Mouse (Mus musculus): ENCODE measurements around the gene Wdr31. TPM values are rescaled to one million over a fixed set of nuclear protein-coding genes. Genes with fewer than 3 reads are reported as not detected.

Wdr31 gene
- polyA plus RNA-seq, 1 experiment: 14.8 TPM

GRCm38 (mm10) chr4:62454995-62455394 lies 15.7 kb downstream of the Wdr31 start:
- H3K36me3 ChIP-seq (ENCODE audit: control insufficient read depth, insufficient read depth, low read length, poor library complexity, severe bottlenecking): no peaks in the 10 kb centered on the region
- TF ChIP-seq POLR2A (IDR thresholded peaks at IDR 0.05; ENCODE audit: insufficient read depth, low read length) (no peak), CTCF (IDR thresholded peaks at IDR 0.05; ENCODE audit: low read depth, low read length) (peak; percentile 37)
- H3K9ac ChIP-seq (ENCODE audit: low read depth, poor library complexity, severe bottlenecking): no peak overlapping the region
- H3K4me1 ChIP-seq (ENCODE audit: control insufficient read depth, insufficient read depth, low read length): peaks cover 2% of the 10 kb centered on the region
- no peaks in the 10 kb centered on the region for H3K27me3 ChIP-seq (ENCODE audit: control insufficient read depth, insufficient read depth, low read length, poor library complexity, severe bottlenecking)
- peaks cover 9% of the 10 kb centered on the region for H3K9me3 ChIP-seq (replicated peaks; ENCODE audit: control insufficient read depth, insufficient read depth, low read length, poor library complexity, severe bottlenecking)
- H3K27ac ChIP-seq (ENCODE audit: insufficient read depth, low read length): no peak overlapping the region
- H3K4me3 ChIP-seq (ENCODE audit: low read depth, low read length): no peak overlapping the region

GRCm38 (mm10) chr4:62440986-62441385 lies 29.7 kb downstream of the Wdr31 start:
- Histone ChIP-seq H3K27ac (ENCODE audit: insufficient read depth, low read length) (no peak overlapping the region), H3K4me1 (ENCODE audit: control insufficient read depth, insufficient read depth, low read length) (no peaks in the 10 kb centered on the region), H3K4me3 (ENCODE audit: low read depth, low read length) (no peak overlapping the region), H3K9me3 (replicated peaks; ENCODE audit: control insufficient read depth, insufficient read depth, low read length, poor library complexity, severe bottlenecking) (peaks cover 7% of the 10 kb centered on the region; the same call in 1 of the 2 replicates), H3K9ac (ENCODE audit: low read depth, poor library complexity, severe bottlenecking) (no peak overlapping the region), H3K36me3 (ENCODE audit: control insufficient read depth, insufficient read depth, low read length, poor library complexity, severe bottlenecking) (no peaks in the 10 kb centered on the region), H3K27me3 (ENCODE audit: control insufficient read depth, insufficient read depth, low read length, poor library complexity, severe bottlenecking) (no peaks in the 10 kb centered on the region)
- TF ChIP-seq CTCF (IDR thresholded peaks at IDR 0.05; ENCODE audit: low read depth, low read length) (no peak), POLR2A (IDR thresholded peaks at IDR 0.05; ENCODE audit: insufficient read depth, low read length) (no peak), EP300 (IDR thresholded peaks at IDR 0.05; ENCODE audit: insufficient read depth, low read depth, low read length) (no peak)

- H3K27me3 ChIP-seq (ENCODE audit: control insufficient read depth, insufficient read depth, low read length, poor library complexity, severe bottlenecking): no peaks in the 10 kb centered on the region
- H3K4me1 ChIP-seq (ENCODE audit: control insufficient read depth, insufficient read depth, low read length): no peaks in the 10 kb centered on the region
- H3K9ac ChIP-seq (ENCODE audit: low read depth, poor library complexity, severe bottlenecking): no peak overlapping the region
- no peaks in the 10 kb centered on the region for H3K36me3 ChIP-seq (ENCODE audit: control insufficient read depth, insufficient read depth, low read length, poor library complexity, severe bottlenecking)
- no peak overlapping the region for H3K4me3 ChIP-seq (ENCODE audit: low read depth, low read length)
- no peak overlapping the region for H3K27ac ChIP-seq (ENCODE audit: insufficient read depth, low read length)
- H3K9me3 ChIP-seq (replicated peaks; ENCODE audit: control insufficient read depth, insufficient read depth, low read length, poor library complexity, severe bottlenecking): peaks cover 7% of the 10 kb centered on the region; the same call in 1 of the 2 replicates
- TF ChIP-seq POLR2A (IDR thresholded peaks at IDR 0.05; ENCODE audit: insufficient read depth, low read length) (no peak), EP300 (IDR thresholded peaks at IDR 0.05; ENCODE audit: insufficient read depth, low read depth, low read length) (no peak), CTCF (IDR thresholded peaks at IDR 0.05; ENCODE audit: low read depth, low read length) (no peak)
Observed at GRCm38 (mm10) chr4:62440544-62440943, 30.2 kb downstream of the Wdr31 start.

- no peaks in the 10 kb centered on the region for H3K36me3 ChIP-seq (ENCODE audit: control insufficient read depth, insufficient read depth, low read length, poor library complexity, severe bottlenecking)
- H3K4me1 ChIP-seq (ENCODE audit: control insufficient read depth, insufficient read depth, low read length): no peaks in the 10 kb centered on the region
- H3K27me3 ChIP-seq (ENCODE audit: control insufficient read depth, insufficient read depth, low read length, poor library complexity, severe bottlenecking): no peaks in the 10 kb centered on the region
- peaks cover 7% of the 10 kb centered on the region; the same call in 1 of the 2 replicates for H3K9me3 ChIP-seq (replicated peaks; ENCODE audit: control insufficient read depth, insufficient read depth, low read length, poor library complexity, severe bottlenecking)
- H3K27ac ChIP-seq (ENCODE audit: insufficient read depth, low read length): no peak overlapping the region
- no peak overlapping the region for H3K4me3 ChIP-seq (ENCODE audit: low read depth, low read length)
- no peak for TF ChIP-seq EP300 (IDR thresholded peaks at IDR 0.05; ENCODE audit: insufficient read depth, low read depth, low read length)
- no peak for TF ChIP-seq POLR2A (IDR thresholded peaks at IDR 0.05; ENCODE audit: insufficient read depth, low read length)
- no peak for TF ChIP-seq CTCF (IDR thresholded peaks at IDR 0.05; ENCODE audit: low read depth, low read length)
- no peak overlapping the region for H3K9ac ChIP-seq (ENCODE audit: low read depth, poor library complexity, severe bottlenecking)
Observed at GRCm38 (mm10) chr4:62439793-62440192, 30.9 kb downstream of the Wdr31 start.

GRCm38 (mm10) chr4:62437871-62438270 lies 32.8 kb downstream of the Wdr31 start:
- Histone ChIP-seq H3K27ac (ENCODE audit: insufficient read depth, low read length) (no peak overlapping the region), H3K27me3 (ENCODE audit: control insufficient read depth, insufficient read depth, low read length, poor library complexity, severe bottlenecking) (no peaks in the 10 kb centered on the region), H3K9me3 (replicated peaks; ENCODE audit: control insufficient read depth, insufficient read depth, low read length, poor library complexity, severe bottlenecking) (no peaks in the 10 kb centered on the region), H3K36me3 (ENCODE audit: control insufficient read depth, insufficient read depth, low read length, poor library complexity, severe bottlenecking) (no peaks in the 10 kb centered on the region), H3K9ac (ENCODE audit: low read depth, poor library complexity, severe bottlenecking) (no peak overlapping the region), H3K4me1 (ENCODE audit: control insufficient read depth, insufficient read depth, low read length) (no peaks in the 10 kb centered on the region), H3K4me3 (ENCODE audit: low read depth, low read length) (no peak overlapping the region)
- TF ChIP-seq POLR2A (IDR thresholded peaks at IDR 0.05; ENCODE audit: insufficient read depth, low read length) (no peak), CTCF (IDR thresholded peaks at IDR 0.05; ENCODE audit: low read depth, low read length) (no peak), EP300 (IDR thresholded peaks at IDR 0.05; ENCODE audit: insufficient read depth, low read depth, low read length) (no peak)

- Histone ChIP-seq H3K9ac (ENCODE audit: low read depth, poor library complexity, severe bottlenecking) (no peak overlapping the region), H3K27me3 (ENCODE audit: control insufficient read depth, insufficient read depth, low read length, poor library complexity, severe bottlenecking) (no peaks in the 10 kb centered on the region), H3K36me3 (ENCODE audit: control insufficient read depth, insufficient read depth, low read length, poor library complexity, severe bottlenecking) (no peaks in the 10 kb centered on the region), H3K27ac (ENCODE audit: insufficient read depth, low read length) (no peak overlapping the region), H3K9me3 (replicated peaks; ENCODE audit: control insufficient read depth, insufficient read depth, low read length, poor library complexity, severe bottlenecking) (no peaks in the 10 kb centered on the region), H3K4me3 (ENCODE audit: low read depth, low read length) (no peak overlapping the region), H3K4me1 (ENCODE audit: control insufficient read depth, insufficient read depth, low read length) (no peaks in the 10 kb centered on the region)
- TF ChIP-seq CTCF (IDR thresholded peaks at IDR 0.05; ENCODE audit: low read depth, low read length): no peak
- no peak for TF ChIP-seq EP300 (IDR thresholded peaks at IDR 0.05; ENCODE audit: insufficient read depth, low read depth, low read length)
- no peak for TF ChIP-seq POLR2A (IDR thresholded peaks at IDR 0.05; ENCODE audit: insufficient read depth, low read length)
Observed at GRCm38 (mm10) chr4:62437256-62437778, 33.4 kb downstream of the Wdr31 start.

Measured in ES-Bruce4 (cell line).